Mouse (Mus musculus) stomach, postnatal 0 days (tissue): ENCODE measurements at regions not wholly inside any gene's neighbourhood (a gene's known extent, or its start where the extent isn't known, plus 50 kb on each side); places are given as distances from the start of the nearest gene placed in this dataset.
"Not testable (repeated sequence)": the region's sequence is repeated elsewhere in the genome, so short reads cannot be mapped to it uniquely, and the experiment has no call there.

ENCODE experiments used
- ATAC-seq: fragments of 200-750 bp; cut with Nextera tagmentation; 2 replicates; pipeline ENCODE4 v1.8.0; 2017; ENCODE audit not compliant: low FRiP score, low TSS enrichment
- DNase-seq: peaks from one replicate; pipeline ENCODE4 v3.0.0-alpha.2; 2016; ENCODE audit warnings: low spot score
- H3K27ac ChIP-seq: fragments of 300-500 bp; sonication (generic); replicated peaks from 2 replicates; pipeline ENCODE4 v1.5.1; 2014; ENCODE audit warnings: mild to moderate bottlenecking, control low read depth
- H3K27me3 ChIP-seq: fragments of 300-500 bp; sonication (generic); 2 replicates; pipeline ENCODE4 v1.6.1; 2014; ENCODE audit warnings: low read length; ENCODE audit not compliant: control insufficient read depth, insufficient read depth
- H3K36me3 ChIP-seq: fragments of 300-500 bp; sonication (generic); 2 replicates; pipeline ENCODE4 v1.6.1; 2014; ENCODE audit warnings: low read length, mixed read lengths; ENCODE audit not compliant: control insufficient read depth, insufficient read depth
- H3K4me1 ChIP-seq: fragments of 300-500 bp; sonication (generic); replicated peaks from 2 replicates; pipeline ENCODE4 v1.6.1; 2014; ENCODE audit warnings: antibody characterized with exemption; ENCODE audit not compliant: control insufficient read depth, insufficient read depth
- H3K4me2 ChIP-seq: fragments of 300-500 bp; sonication (generic); replicated peaks from 2 replicates; pipeline ENCODE4 v1.6.1; 2014; ENCODE audit warnings: low read depth, mild to moderate bottlenecking, control low read depth, moderate library complexity
- H3K4me3 ChIP-seq: fragments of 300-500 bp; sonication (generic); 2 replicates; pipeline ENCODE4 v1.5.1; 2014; ENCODE audit warnings: low read depth, low read length, control low read depth
- H3K9ac ChIP-seq: fragments of 300-500 bp; sonication (generic); 2 replicates; pipeline ENCODE4 v1.6.1; 2014; ENCODE audit warnings: mild to moderate bottlenecking, low read length, control low read depth, mixed read lengths
- H3K9me3 ChIP-seq: fragments of 300-500 bp; sonication (generic); 2 replicates; pipeline ENCODE4 v1.6.1; 2016; ENCODE audit warnings: low read length; ENCODE audit not compliant: control insufficient read depth
- CTCF ChIP-seq: IDR thresholded peaks from 2 replicates; pipeline ENCODE4 v1.5.1; 2016; ENCODE audit warnings: antibody characterized with exemption, low read depth, mild to moderate bottlenecking, moderate library complexity
- EP300 ChIP-seq: optimal IDR thresholded peaks from 2 replicates; pipeline ENCODE3; 2016; ENCODE audit warnings: antibody characterized with exemption
- WGBS: fragments of 180-500 bp; shearing (Covaris S2); extraction: QIAGEN DNeasy Blood & Tissue Kit; methylation state at CpG from one replicate; pipeline ENCODE4 v1.1.7; 2014; 5-methylcytosine and 5-hydroxymethylcytosine counted together

DNA sequence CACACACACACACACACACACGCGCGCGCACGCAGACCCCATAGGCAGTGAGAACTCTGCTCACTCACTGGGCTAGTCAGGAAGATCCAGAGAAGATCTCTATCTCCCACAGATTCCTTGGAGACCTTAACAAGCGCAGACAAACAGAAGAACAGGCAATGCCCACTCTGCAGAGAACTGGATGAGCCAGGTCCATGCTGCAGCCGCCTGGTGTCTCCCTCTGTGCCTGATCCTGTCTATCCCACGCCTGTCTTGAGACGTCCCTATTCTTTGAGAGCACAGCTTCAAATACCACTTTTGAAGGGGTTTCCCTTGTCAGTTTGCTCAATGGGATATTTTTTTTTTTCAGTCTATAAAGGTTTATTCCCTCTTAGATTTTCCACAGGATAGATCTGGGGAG, 273.2 kb upstream of the Gpc6 start:
- no peaks in the 10 kb centered on the region for H3K36me3 ChIP-seq
- H3K9me3 ChIP-seq, result no peaks in the 10 kb centered on the region
- DNase-seq (no peak), ATAC-seq (no peak)
- H3K4me2 ChIP-seq, result no peak overlapping the region
- H3K27me3 ChIP-seq, result no peaks in the 10 kb centered on the region
- no peak overlapping the region for H3K4me3 ChIP-seq
- no peak for TF ChIP-seq EP300
- no peak for TF ChIP-seq CTCF
- no peaks in the 10 kb centered on the region for H3K4me1 ChIP-seq
- H3K9ac ChIP-seq, result no peak overlapping the region
- WGBS, result 87% methylated on average over 9 of the region's 9 CpGs
- no peak overlapping the region for H3K27ac ChIP-seq

DNA sequence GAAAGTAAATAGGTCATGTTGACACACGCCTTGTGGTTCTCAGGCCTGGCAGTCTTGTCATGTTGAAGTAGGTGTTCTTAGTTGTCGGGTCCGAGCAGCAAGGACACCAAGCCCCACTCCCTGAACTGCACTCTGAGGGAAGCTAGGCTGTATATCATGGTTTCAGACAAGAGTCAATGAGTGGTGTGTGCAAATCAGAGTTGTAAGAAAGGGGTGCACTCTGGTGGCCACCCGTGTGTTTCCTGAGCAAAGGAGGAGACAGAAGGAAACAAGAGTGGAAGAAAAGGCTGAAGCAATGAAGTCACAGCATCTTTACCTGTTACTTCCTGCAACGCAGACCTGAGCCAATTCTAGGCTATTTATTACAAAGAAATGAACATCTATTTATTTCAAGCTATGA, 241.2 kb upstream of the Gpc6 start:
- Histone ChIP-seq H3K36me3 (no peaks in the 10 kb centered on the region), H3K4me2 (no peak overlapping the region), H3K4me1 (no peaks in the 10 kb centered on the region), H3K9me3 (no peaks in the 10 kb centered on the region), H3K4me3 (no peak overlapping the region), H3K27ac (no peak overlapping the region), H3K9ac (no peak overlapping the region), H3K27me3 (no peaks in the 10 kb centered on the region)
- no peak for TF ChIP-seq CTCF
- no peak for TF ChIP-seq EP300
- ATAC-seq (no peak), DNase-seq (no peak)
- WGBS, result 56% methylated on average over 5 of the region's 5 CpGs

DNA sequence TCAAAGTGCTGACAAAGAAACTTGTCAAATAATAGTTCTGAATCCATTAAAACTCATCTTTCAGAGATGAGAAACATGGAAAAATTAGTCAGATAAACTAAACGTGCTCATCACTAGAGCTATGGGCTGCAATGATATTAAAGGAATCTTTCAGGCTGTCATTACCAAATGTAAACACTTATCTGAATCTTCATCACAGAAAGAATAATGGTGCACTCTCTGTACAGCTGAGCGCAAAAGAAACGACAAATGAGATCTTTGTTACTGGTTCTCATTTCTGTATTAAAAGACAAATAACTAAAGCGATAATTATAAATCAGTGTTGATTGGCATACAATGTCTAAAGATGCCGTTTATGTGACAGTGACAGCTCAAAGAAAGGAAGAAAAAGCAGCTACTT, 227.4 kb upstream of the Gpc6 start:
- Histone ChIP-seq H3K9ac (no peak overlapping the region), H3K36me3 (no peaks in the 10 kb centered on the region), H3K27ac (no peak overlapping the region), H3K4me1 (no peaks in the 10 kb centered on the region), H3K27me3 (no peaks in the 10 kb centered on the region), H3K9me3 (no peaks in the 10 kb centered on the region), H3K4me3 (no peak overlapping the region), H3K4me2 (no peak overlapping the region)
- 76% methylated on average over 5 of the region's 5 CpGs for WGBS
- DNase-seq (no peak), ATAC-seq (no peak)
- no peak for TF ChIP-seq EP300
- no peak for TF ChIP-seq CTCF

DNA sequence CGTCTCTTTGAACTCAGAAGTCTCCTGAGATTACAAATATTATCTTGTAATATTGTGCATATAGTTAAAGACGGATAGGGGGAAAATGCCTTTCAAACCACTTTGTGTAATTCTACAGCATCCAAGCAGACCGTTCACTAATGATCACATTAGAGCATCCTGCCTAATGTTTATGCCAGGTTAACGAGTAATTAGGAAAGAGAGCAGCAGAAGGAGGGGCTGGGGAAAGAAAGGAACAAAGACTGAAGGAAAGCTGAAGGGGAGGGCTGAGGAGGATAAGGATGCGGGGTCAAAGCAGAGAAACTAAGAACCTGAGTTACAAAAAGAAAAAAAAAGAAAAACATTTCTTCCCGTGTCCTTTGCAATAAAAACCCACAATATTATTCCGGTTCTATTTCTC, 226.7 kb upstream of the Gpc6 start:
- no peaks in the 10 kb centered on the region for H3K36me3 ChIP-seq
- WGBS, result 69% methylated on average over 7 of the region's 7 CpGs

DNA sequence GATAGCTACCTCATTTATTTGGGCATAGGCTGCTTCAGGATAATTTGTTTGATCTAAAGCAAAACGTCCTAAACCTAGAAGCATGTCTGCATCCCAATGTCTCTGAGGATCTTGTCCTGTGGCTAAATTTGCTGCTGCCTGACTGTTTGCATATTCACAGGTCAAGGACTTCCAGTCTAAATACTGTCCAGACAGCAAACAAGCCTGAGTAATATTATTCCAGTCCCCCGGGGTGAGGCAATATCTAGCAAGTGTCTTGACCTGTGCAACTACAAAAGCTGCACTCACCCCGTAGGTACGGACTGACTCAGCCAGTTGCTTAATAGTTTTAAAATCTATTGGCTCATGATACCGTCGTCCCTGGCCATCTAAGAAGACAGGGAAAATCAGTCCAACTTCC, 190.5 kb upstream of the Gpc6 start:
- ATAC-seq, DNase-seq, H3K9me3 ChIP-seq, H3K27ac ChIP-seq, H3K4me3 ChIP-seq, H3K4me1 ChIP-seq, H3K4me2 ChIP-seq, H3K9ac ChIP-seq, H3K27me3 ChIP-seq, H3K36me3 ChIP-seq: not testable (repeated sequence)
- 56% methylated on average over 4 of the region's 6 CpGs for WGBS

More for the DNA sequence above, 226.7 kb upstream of the Gpc6 start:
- DNase-seq (no peak), ATAC-seq (no peak)
- Histone ChIP-seq H3K27ac (no peak overlapping the region), H3K27me3 (no peaks in the 10 kb centered on the region), H3K4me3 (no peak overlapping the region), H3K4me2 (no peak overlapping the region), H3K9ac (no peak overlapping the region), H3K4me1 (no peaks in the 10 kb centered on the region), H3K9me3 (no peaks in the 10 kb centered on the region)
- no peak for TF ChIP-seq CTCF
- TF ChIP-seq EP300, result no peak

DNA sequence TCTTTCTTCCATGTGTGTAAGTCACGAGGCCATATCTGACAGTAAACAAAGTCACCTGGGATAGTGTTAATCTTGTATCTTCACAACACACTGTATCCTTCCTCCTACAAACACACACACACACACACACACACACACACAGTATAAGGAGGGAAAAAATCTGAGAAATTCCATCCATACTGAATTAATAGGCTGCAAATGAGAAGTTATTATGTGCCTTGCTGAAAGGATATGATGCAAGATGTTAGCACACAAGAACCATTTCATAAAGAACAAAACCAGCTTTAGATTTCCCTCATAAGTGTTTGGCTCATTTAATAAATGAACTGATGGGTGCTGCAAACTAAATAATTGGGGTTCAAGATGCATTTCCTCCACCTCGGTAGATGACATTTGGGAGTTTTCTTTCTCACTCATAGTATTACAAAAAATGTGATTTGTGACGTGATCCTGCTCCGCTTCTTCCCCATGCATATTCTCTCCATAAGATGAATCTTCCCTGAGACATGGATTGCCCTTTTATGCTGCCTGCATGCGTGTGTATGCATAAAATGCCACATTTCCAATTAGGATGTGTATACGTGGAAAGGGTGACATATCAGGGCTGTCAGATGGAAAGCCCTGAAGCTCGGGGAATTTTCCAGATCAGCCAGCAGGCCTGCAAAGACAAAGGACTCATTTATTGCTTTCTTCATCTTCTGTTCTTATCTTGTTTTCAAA, 170.5 kb upstream of the Gpc6 start:
- ATAC-seq (no peak), DNase-seq (no peak)
- no peak for TF ChIP-seq CTCF
- no peak for TF ChIP-seq EP300
- no peak overlapping the region for H3K4me2 ChIP-seq
- no peak overlapping the region for H3K4me3 ChIP-seq
- no peaks in the 10 kb centered on the region for H3K27me3 ChIP-seq
- no peak overlapping the region for H3K27ac ChIP-seq
- no peak overlapping the region for H3K9ac ChIP-seq
- H3K4me1 ChIP-seq, result no peaks in the 10 kb centered on the region
- WGBS, result 74% methylated on average over 7 of the region's 7 CpGs
- no peaks in the 10 kb centered on the region for H3K9me3 ChIP-seq
- no peaks in the 10 kb centered on the region for H3K36me3 ChIP-seq
